ENCODE assay signal across 16 mouse cellular contexts in the genomic region with DNA sequence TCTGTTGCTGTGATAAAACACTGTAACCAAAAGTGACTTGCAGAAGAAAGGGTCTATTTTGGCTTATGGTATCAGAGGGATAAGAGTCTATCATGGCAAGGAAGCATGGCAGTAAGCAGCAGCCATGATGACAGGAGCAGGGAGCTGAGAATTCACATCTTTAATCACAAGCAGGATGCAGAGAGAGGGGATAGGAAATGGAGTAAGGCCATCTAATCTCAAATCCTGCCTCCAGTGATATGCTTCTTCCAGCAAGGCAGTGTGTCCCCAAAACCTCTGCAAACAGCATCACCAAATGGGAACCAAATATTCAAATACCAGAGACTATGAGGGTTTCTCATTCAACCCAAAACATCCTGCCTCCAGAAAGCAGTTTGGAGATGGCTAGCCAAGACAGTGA.
"Had no signal": no experiment of that assay in that cellular context is flagged by ENCODE, and none has a peak within 500 bp of the region (broad histone marks: within the 10 kb centered on the region; RNA-seq: fewer than 3 reads in every experiment).

No protein-coding gene starts in this region.

- DNase-seq: lung, adult 18-20 months; lung, embryonic 14.5 days; lung, postnatal 10 days; lung, postnatal 4 days; midbrain, embryonic 14.5 days; right cerebral cortex, postnatal 14 days; thymus, adult 2 months; thymus, postnatal 25 days; thymus, postnatal 4 days had no signal

- H3K36me3 ChIP-seq: midbrain, embryonic 12.5 days; neural tube, embryonic 12.5 days; stomach, embryonic 15.5 days had no signal

- H3K9me3 ChIP-seq: midbrain, embryonic 10.5 days; midbrain, embryonic 12.5 days; neural tube, embryonic 12.5 days; stomach, embryonic 15.5 days had no signal

- ATAC-seq: midbrain, embryonic 16.5 days had no signal

- H3K27ac ChIP-seq: liver, embryonic 14.5 days; midbrain, embryonic 10.5 days; midbrain, embryonic 12.5 days; neural tube, embryonic 12.5 days; stomach, embryonic 15.5 days; stomach, postnatal 0 days had no signal

- H3K4me3 ChIP-seq: midbrain, embryonic 10.5 days; midbrain, embryonic 12.5 days; neural tube, embryonic 12.5 days had no signal

- H3K27me3 ChIP-seq: midbrain, embryonic 12.5 days; neural tube, embryonic 12.5 days; stomach, embryonic 15.5 days had no signal

- H3K4me2 ChIP-seq: midbrain, embryonic 12.5 days; neural tube, embryonic 12.5 days had no signal

- H3K4me1 ChIP-seq: neural tube, embryonic 12.5 days had no signal
